Mouse (Mus musculus) cerebellum, postnatal 14 days (tissue): Measurements from ENCODE around the gene Mcoln1.

Experiments used
- DNase-seq, 2 experiments: peaks; one replicate each; pipeline ENCODE4 v3.0.0; 2021; ENCODE audit warnings: mixed read lengths in 2 of 2

Gene Mcoln1

DNA sequence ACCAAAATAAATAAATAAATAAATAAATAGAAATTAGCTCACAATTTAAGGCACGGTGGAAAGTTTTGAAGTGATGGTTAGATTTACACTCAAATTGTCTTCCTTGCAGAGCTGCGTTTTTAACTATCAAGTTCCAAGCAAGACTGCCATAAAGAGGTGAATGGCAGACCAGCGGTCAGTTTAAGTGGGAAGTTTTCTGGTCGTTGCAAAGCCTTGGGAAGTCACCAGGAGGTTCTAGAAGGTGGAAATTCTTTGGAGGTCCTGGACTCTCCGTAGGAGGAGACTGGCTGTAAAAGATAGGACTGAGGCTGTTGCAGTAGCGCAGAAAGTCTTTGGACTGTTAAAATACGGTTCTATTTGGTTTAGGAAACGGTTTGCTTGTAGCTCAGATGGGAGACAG, 506 bp upstream of the Mcoln1 start:
- no peak for DNase-seq

DNA sequence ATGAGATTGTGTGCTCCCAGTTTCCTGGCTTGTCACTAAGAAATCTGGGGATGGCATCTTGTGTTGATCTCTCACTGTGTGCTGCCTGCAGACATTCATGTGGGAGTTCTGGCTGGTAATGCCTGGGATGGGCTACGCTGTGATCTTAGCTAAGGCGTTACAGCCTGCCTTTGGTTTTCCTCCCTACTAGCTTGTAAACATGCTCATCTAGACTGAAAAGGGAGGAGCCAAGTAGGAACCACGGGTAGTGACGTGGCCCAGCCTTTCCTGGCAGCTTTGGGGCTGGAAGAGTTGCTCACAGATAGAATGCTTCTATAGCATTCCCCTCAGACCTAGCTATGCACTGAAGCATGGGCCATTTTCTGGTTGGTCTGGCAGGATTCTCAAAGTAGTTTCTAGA, 2.0 kb downstream of the Mcoln1 start:
- DNase-seq: no peak

DNA sequence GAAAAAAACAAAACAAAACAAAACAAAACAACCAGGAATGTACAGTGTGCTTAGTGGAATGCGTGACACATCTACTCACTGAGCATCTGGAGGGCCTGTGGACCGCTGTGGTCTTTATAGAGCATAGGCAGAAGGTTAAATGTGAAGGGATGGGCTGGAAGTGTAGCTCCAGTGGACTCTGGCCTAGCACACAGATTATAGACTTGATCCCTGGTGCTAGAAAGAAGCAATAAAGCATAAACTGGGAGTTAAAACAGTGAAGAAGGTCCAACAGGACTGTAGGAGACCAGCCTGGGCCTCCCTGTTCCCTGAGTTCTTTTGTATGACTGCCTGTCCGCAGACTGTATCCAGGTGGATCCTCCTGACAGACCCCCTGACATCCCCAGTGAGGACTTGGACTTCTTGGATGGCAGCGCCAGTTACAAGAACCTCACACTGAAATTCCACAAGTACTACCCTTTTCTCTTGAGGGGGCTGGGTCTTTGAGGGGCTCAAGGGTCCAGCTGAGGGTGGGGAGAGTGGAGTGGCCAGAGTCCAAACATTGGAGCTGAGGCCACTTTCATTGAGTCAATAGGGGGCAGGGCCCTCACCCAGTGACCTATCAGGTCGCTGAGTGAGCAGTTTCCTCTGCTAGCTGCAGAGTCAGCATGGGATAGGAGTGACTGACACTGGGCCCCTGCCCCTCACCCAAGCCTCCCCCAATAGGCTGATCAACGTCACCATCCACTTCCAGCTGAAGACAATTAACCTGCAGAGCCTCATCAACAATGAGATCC, 7.9 kb downstream of the Mcoln1 start:
- no peak for DNase-seq

DNA sequence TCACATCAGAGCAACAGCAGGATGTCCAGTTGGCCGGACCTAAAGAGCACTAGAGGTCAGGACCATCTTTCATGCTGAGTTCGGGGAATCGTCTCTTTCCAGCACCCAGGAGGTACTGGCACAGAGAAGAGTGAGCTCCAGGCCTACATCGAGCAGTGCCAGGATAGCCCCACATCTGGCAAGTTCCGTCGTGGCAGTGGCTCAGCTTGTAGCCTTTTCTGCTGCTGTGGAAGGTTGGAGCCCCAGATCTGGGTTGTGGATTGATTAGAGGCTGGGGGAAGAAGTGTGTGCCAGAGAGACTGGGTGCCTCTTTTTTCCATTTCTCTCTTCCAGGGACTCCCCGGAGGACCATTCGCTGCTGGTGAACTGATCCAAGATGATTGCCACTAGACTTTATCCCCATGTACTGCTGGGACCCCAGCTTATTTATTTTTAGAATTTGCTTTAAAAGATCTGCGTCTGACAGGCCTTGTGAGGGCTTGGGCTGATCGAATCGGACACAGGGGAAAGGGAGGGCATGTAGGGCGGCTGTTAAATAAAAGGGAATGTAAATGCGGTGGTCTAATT, 14.5 kb downstream of the Mcoln1 start:
- peak; percentile 36 to 39 for DNase-seq

DNA sequence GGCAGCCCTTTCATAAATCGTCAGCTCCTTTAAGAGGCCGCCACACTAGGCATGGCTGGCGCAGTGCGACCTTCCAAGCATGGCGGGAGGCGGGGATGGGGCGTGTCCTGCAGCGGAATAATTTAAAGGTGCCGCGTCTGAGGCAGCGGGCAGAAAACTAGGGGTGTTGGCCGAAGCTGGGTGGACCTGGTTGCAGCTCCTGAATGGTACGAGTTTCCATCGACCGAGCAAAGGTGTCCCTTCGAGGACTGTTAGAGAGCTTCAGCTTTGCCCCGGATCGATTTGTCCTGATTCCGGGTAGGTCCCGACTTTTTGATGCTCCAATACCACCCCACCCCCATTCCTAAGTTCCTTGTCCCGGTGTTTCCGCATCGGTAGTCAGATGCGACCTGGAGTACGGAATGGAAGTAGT, 15.0 kb downstream of the Mcoln1 start, which contains the start of gene Pnpla6:
TSS of gene Pnpla6 (plus strand) at position 125 of the 412 bp plus-strand sequence.
- peak; percentile 93 for DNase-seq

DNA sequence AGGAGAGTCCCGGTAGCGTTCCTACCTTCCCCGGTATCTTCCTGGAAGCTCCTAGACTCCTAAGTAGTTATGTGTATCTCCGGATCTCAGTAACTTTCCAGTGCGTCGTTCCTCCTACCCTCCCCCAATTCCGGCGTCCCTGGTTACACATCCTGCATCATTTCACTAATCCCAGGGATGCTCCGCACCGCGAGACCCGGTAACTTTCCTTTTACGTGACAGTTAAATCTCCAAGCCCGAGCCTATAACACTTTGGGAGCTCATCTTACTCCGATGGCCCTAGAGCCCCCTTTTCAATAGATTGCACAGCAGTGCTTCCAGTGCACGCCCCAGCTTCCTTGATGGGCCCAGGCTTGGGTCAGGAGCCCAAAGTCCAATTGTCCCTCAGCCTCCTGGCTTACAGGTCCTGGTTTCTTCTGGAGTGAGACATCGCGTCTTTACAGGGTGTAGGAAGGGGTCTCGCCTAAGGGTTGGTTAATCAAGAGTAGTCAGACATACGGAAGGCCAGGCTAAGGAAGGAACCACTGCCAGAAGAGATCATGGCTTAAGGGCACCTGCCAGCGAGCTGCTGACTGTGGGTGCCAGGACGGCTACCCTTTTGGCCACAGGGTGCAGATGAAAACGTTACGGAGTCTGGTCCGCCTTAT, 15.6 kb downstream of the Mcoln1 start:
- peak; percentile 52 to 59 for DNase-seq

DNA sequence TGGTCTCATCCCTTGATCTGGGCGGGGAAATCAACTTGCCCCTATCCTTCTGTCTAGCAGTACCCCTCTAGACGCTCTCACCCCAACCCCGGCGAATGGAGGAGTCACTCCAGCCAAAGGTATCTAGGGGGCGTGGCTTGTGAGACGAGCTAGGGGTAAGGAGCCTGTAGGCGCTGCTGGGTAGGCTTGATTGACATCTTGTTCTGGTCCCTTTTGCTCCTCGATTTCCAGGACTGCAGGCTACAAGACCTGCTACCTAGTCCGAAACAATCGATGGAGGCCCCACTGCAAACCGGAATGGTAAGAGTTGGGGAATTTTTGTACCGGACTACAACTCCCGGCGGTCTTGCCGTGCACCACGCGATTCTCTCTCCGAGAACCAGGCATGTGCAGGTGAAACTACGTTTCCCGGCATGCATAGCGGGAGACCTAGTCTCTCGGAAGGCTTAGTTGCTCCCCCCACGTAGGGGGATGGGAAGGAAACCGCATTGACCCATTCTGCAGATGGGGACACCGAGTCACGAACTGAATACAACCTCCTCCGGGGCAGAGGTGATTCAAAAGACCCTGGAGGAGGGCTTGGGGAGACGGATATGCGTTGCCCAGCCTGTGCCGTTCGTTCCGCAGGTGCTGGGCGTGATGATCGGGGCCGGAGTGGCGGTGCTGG, 16.3 kb downstream of the Mcoln1 start:
- DNase-seq: peak; percentile 97 to 98

DNA sequence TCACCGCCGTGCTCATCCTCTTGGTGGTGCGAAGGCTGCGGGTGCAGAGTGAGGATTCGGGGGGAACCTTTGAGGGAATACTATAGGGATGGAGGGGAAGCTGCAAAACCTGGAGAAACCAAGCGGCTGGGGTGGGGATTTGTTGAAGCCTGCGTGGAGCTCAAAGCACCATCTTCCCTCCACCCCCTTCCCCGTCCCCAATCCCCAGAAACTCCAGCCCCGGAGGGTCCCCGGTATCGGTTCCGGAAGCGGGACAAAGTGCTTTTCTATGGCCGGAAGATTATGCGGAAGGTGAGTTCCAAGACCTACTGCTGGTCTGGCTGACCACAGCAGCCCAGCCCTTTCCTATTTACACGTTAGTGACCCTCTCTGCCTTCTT, 16.8 kb downstream of the Mcoln1 start:
- DNase-seq: peak in 1 of 2 experiments; percentile 65

DNA sequence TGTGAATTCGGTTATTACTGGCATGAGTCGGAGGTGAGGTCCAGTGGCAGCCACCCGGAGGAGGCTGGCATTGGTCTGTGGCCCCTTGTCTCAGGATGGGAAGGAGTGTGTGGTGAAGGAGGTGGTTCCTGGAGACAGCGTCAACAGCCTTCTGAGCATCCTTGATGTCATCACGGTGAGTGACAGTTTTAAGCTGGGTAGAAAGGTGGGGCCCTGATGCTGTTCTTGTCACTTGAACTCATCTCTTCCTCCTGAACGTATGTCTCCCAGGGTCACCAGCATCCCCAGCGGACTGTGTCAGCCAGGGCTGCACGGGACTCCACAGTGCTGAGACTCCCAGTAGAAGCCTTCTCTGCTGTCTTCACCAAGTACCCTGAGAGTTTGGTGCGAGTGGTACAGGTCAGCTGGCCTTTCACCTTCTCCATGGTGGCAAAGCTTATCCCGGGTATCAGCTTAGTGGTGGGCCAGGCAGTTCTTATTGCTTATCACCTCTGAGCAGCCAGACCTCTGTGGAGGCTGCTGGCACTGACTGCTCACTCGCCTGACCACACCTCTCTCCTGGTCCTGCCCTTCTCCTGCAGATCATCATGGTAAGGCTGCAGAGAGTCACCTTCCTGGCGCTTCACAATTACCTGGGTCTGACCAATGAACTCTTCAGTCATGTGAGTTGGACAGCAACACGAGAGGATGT, 21.9 kb downstream of the Mcoln1 start:
- DNase-seq: no peak

DNA sequence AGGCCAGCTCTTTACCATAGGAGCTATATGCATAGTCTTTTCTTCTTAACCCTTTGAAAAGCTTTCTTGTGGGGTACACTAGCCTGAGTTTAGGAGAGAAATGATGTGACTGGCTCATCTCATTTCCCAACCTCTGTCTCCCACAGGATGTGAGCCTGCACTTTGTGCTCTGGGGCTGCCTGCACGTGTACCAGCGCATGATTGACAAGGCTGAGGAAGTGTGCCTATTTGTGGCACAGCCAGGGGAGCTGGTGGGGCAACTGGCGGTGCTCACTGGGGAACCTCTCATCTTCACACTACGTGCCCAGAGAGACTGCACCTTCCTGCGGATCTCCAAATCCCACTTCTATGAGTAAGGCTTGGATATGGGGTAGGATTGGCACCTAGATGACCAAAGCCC, 30.6 kb downstream of the Mcoln1 start:
- no peak for DNase-seq

DNA sequence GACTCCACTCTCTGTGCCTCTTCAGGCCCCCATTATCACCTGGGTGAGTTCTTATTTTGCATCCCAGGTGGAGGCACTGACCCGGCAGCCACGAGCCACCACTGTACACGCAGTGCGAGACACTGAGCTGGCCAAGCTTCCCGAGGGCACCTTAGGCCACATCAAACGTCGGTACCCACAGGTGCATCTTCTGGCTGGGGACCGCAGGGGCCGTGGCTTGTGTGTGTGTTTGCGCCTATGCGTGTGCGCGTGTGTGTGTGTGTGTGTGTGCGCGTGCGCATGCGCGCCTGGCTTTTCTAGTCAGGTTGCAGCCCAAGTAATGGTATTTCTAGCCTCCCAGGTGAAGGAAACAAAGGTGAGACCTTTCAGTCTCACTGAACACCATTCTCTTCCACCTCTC, 31.7 kb downstream of the Mcoln1 start:
- DNase-seq: no peak

DNA sequence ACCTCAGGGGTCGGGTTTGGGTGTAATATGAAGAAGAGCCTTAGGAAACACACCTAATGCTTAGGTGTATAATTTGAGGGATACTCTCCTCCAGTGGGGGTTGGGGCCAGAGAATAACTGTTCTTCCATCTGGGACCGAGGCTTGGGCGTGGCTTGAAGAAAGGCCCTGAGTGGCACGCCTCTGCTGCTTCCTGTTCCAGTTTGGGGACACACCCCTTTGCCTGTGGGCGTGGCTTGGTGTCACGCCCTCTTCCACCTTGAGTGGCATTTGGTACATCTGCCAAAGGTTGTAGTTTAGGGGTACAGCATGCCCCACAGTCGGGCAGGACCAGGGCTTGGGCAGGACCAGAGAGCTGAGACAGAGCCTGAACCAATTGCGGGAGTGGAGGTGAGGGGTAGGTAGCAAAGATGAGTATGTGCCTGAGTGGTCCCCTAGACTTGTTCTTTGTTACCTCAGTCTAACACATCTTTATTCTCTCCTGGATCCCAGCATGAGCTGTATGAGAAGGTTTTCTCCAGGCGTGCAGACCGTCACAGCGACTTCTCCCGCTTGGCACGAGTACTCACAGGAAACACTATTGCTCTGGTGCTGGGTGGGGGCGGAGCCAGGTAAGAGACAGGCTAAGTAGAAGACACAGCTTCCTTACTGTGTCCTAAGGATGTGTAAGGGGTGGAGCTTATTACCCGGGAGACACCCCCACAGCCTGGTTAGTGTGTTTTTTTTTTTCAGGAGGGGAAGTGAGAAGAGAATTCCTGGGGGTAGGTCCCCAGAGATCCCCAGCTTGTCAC, 36.0 kb downstream of the Mcoln1 start:
- DNase-seq: no peak

DNA sequence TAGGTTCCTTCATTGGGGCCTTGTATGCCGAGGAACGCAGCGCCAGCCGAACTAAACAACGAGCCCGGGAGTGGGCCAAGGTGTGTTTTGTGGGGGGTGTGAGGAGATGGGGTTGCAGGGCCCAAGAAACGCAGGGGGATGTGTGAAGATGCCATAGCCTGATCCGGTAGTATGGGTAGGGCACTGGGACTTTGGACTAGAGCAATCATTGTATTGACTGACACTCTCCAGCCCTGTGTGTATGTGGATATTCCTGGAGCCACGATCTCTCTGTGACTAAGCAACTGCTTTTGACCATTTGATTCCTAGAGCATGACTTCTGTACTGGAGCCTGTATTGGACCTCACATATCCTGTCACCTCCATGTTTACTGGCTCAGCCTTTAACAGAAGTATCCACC, 36.7 kb downstream of the Mcoln1 start:
- DNase-seq: no peak

DNA sequence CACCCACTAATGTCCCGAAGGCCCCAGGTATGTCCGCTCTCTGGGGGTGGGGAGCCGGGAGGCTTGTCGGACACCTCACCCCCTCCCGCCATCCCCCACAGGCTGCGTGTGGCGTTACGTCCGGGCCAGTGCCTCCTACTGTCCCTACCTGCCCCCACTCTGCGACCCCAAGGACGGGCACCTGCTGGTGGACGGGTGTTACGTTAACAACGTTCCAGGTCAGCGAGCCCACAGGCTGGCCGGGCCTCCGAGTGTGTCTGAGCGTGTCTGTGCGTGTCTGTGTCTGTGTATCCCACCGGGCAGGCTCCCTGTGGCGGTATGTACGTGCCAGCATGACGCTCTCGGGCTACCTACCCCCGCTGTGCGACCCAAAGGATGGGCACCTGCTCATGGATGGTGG, 37.4 kb downstream of the Mcoln1 start:
- no peak for DNase-seq

DNA sequence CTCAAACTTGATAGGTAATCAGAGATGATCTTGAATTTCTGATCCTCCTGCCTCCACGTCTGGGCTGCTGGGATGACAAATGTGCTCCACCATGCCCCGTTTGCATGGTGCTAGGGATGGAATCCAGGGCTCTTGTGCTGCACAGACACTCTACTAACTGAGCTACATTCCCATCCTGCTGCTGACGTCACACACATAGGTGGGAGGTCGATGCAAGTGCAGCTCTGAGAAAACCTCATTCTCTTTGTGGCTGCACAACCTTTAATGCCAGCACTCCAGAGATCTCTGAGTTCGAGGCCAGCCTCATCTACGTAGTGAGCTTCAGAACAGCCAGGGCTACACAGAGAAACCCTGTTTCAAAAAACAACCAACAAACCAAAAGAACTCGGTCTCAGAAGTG, 38.9 kb downstream of the Mcoln1 start:
- no peak for DNase-seq

DNA sequence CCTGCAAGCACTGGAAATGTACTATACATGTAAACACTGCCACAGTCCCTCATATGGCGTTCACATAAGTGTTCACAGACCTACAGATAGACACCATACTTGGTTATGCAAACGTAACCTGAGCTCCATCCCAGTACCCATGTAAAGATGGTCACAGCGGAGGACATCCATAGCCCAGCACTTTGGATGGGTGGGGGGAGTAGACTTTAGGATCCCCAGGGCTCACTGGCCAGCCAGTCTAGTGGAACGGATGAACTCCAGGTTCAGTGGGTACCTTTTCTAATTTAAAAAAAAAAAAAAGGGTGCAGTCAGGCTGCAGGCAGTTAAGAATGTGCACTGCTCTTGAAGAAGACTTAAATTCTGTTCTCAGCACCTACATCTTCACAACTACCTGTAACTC, 39.8 kb downstream of the Mcoln1 start:
- DNase-seq: no peak

DNA sequence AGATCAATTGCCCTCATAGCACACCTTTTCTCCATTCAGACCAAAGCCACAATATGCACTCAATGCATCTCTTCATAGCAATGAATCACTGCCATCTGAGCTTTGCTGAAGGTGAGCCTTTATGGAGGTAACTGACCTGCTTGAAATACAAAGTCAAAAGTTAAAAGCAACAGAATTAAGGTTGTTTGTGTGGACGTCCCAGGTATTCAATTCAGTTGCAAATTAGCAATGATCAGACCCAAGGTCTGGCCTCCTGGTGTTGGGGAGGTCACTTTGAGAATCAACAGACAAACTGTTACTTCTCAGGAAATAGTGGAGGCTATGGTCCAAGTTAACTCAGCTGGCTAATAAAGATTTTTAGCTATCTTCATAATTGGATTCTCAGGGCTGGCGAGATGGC, 46.3 kb downstream of the Mcoln1 start:
- no peak for DNase-seq

DNA sequence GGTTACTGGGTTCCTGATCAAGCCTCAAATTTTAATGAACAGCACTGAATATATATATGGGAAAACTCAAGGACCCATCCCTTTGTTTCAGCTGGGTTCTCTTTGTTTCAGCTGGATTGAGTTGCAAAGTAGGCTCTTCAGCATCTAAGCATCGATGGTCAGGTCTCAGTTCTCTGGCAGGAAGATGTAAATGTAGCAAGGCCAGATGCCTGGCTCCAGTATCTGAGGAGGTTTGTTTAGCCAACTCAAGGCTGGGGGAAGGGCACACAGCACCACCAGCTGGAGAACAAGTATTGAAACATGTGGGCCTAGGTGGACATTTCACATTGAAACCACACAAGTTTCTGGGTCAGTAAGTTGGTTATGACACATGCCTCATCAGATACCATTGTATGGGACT, 52.0 kb downstream of the Mcoln1 start:
- no peak for DNase-seq

DNA sequence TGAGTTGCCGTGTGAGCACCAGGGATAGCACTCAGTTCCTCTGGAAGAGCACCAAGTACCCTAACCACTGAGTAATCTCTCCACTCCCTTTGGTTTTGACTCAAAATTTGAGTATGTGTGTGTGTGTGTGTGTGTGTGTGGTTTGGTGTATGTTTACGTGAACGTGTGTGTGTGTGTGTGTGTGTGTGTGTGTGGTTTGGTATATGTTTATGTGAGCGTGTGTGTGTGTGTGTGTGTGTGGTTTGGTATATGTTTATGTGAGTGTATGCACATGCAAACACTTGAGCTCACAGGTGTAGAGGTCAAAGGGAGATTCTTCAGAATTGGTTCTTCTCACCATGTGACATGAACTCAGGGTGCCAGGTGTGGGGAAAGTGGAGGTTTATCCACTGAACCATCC, 55.9 kb downstream of the Mcoln1 start:
- DNase-seq: no peak
